Mouse (Mus musculus): ENCODE measurements around the gene Smug1.

Gene Smug1

GRCm38 (mm10) chr15:103167042-103167615 lies at the start of gene Smug1:
Gene Smug1, minus strand, starts transcription at chr15:103167092.
- DNase-seq (ENCODE audit: low spot score): no peak

GRCm38 (mm10) chr15:103216052-103216451 lies 49.2 kb upstream of the Smug1 start:
- DNase-seq (ENCODE audit: low spot score): no peak

GRCm38 (mm10) chr15:103214971-103215907 lies 48.3 kb upstream of the Smug1 start:
- peak; percentile 76 for DNase-seq (ENCODE audit: low spot score)

GRCm38 (mm10) chr15:103214149-103214548 lies 47.3 kb upstream of the Smug1 start:
- DNase-seq (ENCODE audit: low spot score): no peak

GRCm38 (mm10) chr15:103205156-103205555 lies 38.3 kb upstream of the Smug1 start:
- no peak for DNase-seq (ENCODE audit: low spot score)

GRCm38 (mm10) chr15:103202088-103202793 lies 35.3 kb upstream of the Smug1 start:
- DNase-seq (ENCODE audit: low spot score): no peak

- no peak for DNase-seq (ENCODE audit: low spot score)
Measured at GRCm38 (mm10) chr15:103197785-103198184, 30.9 kb upstream of the Smug1 start.

GRCm38 (mm10) chr15:103196835-103197234 lies 29.9 kb upstream of the Smug1 start:
- no peak for DNase-seq (ENCODE audit: low spot score)

GRCm38 (mm10) chr15:103193606-103194005 lies 26.7 kb upstream of the Smug1 start:
- DNase-seq (ENCODE audit: low spot score): no peak

- no peak for DNase-seq (ENCODE audit: low spot score)
Measured at GRCm38 (mm10) chr15:103190531-103191462, 23.9 kb upstream of the Smug1 start.

GRCm38 (mm10) chr15:103190083-103190482 lies 23.2 kb upstream of the Smug1 start:
- DNase-seq (ENCODE audit: low spot score): no peak

GRCm38 (mm10) chr15:103187803-103188202 lies 20.9 kb upstream of the Smug1 start:
- DNase-seq (ENCODE audit: low spot score): no peak

GRCm38 (mm10) chr15:103185462-103186198 lies 18.7 kb upstream of the Smug1 start:
- DNase-seq (ENCODE audit: low spot score): no peak

GRCm38 (mm10) chr15:103183651-103184610 lies 17.0 kb upstream of the Smug1 start:
- DNase-seq (ENCODE audit: low spot score): no peak

- DNase-seq (ENCODE audit: low spot score): peak; percentile 60
Measured at GRCm38 (mm10) chr15:103183135-103183534, 16.2 kb upstream of the Smug1 start.

GRCm38 (mm10) chr15:103182166-103182790 lies 15.4 kb upstream of the Smug1 start:
- DNase-seq (ENCODE audit: low spot score): peak; percentile 94

GRCm38 (mm10) chr15:103180406-103180805 lies 13.5 kb upstream of the Smug1 start:
- no peak for DNase-seq (ENCODE audit: low spot score)

GRCm38 (mm10) chr15:103178767-103179166 lies 11.9 kb upstream of the Smug1 start:
- no peak for DNase-seq (ENCODE audit: low spot score)

GRCm38 (mm10) chr15:103178137-103178536 lies 11.2 kb upstream of the Smug1 start:
- no peak for DNase-seq (ENCODE audit: low spot score)

All from urinary bladder, postnatal 25 days (tissue).